Mouse (Mus musculus) ovary, postnatal 10 days (tissue): ENCODE measurements around the gene Wfdc15a.
"Not testable (repeated sequence)": the region's sequence is repeated elsewhere in the genome, so short reads cannot be mapped to it uniquely, and the experiment has no call there.

Experiments
- DNase-seq: peaks from one replicate; pipeline ENCODE4 v3.0.0; 2022; ENCODE audit warnings: low spot score

Gene Wfdc15a

DNA sequence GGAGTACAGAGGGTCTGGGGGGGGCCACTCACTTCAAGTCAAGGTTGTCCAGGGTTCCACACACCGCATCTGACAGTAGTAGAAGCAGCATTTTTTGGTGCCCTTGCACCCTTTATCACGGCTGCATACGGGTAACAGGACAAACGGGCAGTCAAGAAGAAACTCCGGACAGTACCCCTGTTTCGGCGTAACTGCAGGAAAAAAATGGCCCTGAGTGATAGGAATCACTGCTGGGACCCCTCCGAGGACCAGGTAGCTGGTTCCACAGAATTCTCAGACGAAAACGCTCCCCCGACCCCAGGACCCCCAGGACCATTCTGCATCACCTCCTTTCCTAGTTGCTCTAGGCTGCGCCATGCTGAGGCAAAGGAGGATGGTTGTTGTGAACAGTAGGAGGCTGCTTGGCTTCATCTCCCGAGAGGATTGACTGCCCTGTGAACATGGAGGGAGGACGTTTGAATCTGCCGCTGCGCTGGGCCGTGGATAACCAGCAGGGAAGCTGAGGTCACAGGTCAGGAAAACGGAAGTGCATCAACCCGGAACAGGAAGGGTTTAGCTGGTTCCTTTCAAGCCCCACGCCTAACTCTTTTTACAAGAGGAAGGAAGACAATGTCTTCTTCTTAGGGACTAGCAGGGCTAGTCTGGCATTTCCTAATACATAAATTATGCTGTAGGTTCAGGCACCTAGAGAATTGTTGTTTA is at the start of gene Wfdc15a:
Wfdc15a (minus strand) TSS at position 505 of the 702 bp plus-strand sequence.
- no peak for DNase-seq

DNA sequence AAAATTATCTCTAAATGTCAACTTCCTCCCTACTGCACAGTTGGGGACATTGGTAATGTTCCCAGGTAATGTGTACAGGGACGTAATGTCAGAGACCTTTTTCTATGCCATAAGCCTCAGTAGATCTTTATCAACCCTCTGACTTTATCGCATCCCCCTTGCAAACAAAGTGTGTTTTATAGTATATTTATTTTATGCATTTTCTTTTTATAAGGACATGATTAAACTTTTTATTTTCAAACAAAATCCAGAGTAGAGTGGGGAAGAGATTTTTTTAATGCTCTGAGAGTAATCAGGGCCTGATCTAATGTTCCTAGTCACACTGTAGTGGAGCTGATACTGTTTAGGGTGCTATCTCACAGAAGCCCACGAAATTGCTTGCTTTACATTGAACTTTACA is 38.4 kb upstream of the Wfdc15a start, which contains the start of gene Svs2:
Svs2 (minus strand) TSS at position 101 of the 400 bp plus-strand sequence.
- DNase-seq = no peak

DNA sequence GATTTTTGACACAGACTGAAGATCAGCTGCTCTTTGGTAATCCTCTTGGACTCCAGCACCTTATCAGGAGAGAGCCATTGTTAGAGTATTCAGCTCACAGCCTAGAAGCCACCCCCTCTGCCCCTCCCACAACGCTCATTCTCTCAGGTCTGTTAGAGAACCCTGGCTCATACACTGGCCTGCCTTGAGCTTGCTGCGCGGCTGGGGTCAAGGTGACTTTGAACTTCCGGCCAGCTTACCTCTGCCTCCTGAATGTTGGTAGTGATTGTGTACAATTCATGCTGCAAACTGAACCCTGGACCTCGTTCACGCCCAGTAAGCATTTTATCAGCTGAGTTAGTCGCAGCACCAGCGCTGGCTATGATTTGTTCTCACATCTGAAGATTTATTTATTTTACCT is 32.7 kb upstream of the Wfdc15a start:
- DNase-seq = no peak

DNA sequence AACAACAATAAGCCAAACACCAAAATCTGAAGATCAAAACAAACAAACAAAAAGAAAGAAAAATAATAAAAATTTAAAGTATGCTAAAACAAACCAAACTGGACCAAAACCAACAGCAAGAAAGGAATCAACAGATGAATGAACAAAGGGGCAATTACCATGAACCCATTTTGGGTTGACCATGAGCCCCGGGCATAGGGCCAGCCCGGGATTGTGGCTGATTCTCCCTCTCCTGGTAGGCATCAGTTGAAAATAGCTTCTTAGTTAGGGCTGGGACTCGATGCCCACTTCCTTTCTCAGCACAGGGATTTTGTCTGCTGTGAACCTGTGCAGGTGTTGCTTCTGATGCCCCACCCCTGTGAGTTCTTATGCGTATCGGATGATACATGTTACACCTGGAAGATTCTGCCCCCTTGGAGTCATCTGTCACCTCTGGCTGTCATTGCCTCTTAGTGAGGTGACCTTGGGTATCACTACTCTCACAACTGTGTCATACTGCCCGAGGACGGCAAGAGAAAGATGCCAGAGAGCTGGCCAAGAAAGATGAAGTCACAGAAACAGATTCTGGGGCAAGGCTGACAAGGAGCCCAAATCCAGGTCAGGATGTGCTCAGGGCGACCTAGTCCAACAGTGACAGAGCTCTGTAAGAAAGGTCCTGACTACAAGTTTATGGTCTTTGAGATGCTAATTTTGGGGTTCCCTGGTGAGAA is 28.6 kb upstream of the Wfdc15a start:
- no peak for DNase-seq

DNA sequence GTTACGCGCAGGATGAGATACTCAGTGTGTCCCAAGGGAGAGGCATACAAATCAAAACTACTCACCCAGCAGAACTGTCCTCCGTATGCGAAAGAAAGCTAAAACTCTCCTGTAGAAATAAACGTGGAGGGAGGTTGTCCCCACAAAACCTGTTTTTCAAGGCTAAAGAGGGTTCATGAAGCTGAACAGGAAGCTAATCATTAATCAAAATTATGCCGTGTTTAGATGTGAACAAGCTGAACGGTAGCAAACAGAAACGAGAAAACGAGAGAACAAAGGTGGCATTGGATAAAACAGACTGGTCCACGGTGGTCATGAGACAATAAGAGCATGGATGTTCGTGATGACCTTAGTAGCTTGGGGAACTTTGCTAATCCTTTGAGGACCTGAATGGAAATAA is 21.6 kb upstream of the Wfdc15a start, which contains the start of gene Wfdc15b:
Wfdc15b (minus strand) TSS at position 139 of the 400 bp plus-strand sequence.
- no peak for DNase-seq

DNA sequence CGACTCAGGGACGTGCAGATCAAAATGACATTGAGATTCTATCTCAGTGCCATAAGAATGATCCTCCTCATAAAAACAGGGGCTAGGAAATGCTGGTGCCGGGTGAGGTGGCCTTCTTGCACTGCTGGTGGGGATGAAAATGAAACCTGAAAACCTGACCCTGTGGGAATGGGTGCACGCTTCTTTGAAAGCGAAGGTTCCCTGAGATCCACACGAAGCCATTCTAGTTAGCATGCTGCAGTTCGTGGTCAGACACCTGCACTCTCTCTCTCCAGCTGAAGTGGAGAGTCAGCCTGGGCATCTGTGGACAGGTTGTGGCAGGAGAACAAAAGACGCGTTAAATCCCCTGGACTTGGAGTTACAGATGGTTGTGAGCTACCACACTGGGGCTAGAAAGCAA is 19.4 kb upstream of the Wfdc15a start:
- DNase-seq = no peak

DNA sequence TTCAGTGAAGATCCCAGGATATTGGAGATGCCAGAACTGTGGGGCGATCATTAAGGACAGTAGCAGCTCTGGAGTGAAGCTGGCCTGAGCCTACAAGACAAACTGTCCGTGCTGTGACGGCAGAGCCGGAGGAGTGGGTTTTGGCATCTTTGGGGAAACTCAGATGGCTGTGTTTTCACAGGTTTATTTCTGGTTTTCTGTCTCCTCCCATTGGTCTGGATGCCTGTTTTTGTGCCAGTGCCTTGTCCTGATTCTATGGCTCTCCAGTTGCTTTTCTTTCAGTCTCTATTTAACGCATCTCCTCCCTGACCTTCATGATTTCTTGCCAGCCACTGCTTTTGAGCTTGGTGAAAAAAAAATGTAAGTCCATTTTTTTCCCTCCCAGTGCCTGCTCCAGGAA is 12.8 kb upstream of the Wfdc15a start:
- DNase-seq = no peak

DNA sequence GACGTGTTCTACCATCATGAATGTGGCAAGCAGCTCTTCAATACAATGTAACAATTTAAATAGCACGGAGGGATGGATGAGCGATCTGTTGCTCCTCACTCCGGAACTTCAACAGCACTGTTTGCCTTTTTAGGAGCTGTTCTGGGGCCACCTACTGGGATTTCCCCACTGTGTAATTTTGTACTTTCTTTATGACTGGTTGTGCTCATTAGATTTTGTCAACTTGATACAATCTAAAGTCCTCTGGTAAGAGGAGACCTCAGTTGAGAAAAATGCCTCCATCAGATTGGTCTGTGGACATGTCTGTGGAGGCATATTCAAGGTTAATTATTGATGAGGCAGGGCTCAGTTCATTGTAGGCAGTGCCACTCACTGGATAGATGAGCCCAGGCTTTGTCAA is 11.0 kb upstream of the Wfdc15a start:
- no peak for DNase-seq

DNA sequence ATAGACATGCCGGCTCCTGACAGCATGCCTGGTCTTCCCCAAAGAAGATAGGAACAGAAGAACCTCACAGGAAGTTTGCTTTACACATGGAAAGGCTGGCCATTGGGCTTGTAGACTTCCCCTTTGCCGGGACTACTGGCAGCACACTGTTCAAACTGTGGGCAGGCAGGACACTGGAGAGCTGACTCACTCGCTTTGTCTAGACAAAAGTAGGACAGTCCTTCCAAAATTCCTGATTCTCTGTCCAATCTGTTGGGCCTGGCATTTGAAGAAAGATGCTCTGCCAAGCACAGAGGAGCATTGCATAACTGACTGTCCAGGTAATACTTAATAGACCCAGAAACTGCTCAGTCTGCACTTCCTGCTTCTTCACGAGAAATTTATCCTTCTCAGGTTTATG is 6.7 kb upstream of the Wfdc15a start:
- DNase-seq = no peak

DNA sequence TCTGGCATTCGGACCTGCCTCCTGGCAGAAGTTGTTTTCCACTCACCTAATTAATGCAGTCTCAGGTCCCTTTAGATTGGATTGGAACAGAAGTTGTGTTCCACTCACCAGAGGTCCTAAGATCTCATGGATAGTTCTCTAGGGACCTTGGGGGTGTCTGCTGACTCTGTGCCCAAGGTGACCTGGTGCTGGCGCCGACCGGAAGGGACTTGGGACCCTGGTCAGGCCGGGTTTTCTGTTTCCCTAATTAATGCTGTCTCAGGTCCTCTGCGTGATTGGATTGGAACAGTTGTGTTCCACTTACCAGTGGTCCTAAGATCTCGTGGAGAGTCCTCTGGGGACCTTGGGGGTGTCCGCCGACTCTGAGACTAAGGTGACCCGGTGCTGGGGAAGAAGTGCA is 6.1 kb upstream of the Wfdc15a start:
- DNase-seq = not testable (repeated sequence)

DNA sequence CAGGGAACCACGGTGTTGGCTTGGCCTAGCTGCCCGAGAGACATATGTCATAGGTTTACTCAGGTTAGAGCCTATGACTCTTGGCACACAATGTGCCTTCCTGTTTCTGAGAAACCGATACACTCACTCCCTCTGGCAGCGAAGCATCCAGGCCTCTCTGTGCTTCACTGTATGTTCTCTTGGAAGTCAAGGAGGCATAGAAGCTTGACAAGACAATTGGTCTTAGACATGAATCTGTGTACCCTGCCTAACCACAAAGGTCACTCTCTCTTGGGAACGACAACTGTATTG is 3.3 kb downstream of the Wfdc15a start:
- DNase-seq = no peak

DNA sequence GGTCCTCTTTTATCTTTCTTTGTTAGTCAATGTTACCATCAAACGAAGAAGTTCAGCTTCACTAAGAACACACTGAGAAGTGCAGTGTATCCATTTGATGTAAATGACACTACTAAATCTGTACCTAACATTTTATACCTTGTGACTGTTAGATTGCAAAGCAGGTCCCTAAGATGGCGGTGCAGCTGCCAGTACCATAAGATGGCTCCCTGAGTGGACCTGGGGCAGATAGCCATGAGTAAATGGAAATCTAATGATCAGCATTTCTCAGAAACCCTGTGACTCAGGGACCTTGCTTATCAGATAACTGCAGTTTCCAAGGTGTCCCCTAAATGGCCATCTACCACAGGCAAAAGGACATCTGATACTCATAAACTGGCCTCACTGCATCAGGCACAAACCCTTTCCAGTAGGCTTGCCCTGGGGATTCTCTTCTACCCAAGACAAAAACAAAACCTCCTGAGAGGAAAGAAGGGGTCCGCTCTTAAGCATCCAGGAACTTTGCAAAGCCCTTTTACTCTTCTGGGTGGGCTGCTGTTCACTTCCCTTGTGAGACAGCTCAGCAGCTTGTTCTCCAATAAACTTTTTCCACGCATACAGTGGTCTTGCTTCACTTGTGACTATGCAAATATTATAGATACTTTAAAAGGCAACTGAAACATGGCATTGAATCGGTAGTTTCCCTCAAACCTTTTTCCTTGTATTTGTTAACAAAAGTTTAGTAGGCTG is 3.8 kb downstream of the Wfdc15a start:
- DNase-seq = no peak

DNA sequence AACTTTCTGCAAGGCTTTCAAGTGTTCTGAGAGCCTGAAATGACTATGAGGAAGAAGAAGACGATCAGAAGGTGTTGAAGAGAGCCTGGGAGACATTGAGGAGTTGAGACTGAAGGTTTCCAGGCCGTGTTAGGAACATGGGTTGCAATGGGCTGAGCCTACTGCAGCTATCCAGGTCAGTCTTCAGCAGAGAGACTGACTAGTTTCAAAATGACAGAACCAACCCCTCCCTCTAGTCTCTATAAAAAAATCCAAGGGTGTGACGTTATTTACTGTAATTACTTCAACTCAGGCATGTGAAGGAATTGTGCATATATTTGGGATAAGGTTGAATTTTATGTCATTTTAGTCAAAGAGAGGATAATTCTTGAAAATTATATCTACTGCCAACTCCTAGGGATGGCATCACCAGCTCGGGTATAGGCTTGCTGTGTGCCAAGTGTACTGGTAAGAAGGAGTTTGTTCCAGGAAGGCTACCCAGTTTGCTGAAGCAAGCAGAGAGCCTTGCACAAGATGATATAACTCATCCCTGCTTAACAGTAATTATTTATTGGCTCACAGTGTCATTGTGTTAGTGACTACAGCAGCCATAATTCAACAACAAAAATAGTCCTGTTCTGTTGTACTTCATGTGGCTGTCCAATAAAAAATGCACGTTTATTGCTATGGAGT is 4.8 kb downstream of the Wfdc15a start:
- no peak for DNase-seq

DNA sequence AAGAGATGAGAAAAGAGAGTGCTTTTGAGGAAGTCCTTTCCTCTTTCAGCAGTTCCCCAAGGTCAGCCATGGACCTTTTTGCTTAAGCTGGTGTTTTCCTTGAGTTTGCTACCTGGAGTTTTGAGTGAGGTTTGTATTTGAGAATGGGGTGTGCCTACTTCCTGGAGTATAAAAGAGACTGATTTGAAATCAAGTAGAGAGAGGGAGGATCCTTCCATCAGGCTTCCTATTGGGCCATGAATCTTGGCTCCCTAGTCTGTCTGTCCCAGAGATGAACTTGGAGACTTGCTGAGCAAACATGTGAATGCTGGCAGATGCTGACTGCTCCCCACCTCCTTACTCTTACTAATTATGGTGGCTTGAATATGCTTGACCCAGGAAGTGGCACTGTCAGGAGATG is 7.7 kb downstream of the Wfdc15a start:
- DNase-seq = no peak

DNA sequence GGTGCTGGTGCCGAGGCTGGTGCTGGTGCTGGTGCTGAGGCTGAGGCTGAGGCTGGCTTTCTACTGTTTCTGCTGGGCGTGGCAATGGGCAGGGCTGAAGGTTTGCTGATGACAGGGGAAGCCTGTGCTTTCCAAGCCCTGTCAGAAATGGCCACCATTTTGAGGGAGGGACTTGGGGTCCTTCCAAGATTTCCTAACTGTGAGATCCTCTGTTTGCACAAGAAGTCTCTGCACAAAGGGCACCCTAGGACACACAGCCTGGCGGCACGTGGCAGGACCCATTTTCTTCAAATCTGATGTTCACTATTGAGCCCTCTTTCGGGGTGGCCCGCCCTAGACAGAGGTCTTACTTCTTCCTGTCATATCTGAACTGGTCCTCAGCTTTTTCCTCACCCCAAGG is 9.4 kb downstream of the Wfdc15a start, which contains the start of gene Wfdc12:
Wfdc12 (minus strand) TSS at position 33 of the 400 bp plus-strand sequence.
- no peak for DNase-seq

DNA sequence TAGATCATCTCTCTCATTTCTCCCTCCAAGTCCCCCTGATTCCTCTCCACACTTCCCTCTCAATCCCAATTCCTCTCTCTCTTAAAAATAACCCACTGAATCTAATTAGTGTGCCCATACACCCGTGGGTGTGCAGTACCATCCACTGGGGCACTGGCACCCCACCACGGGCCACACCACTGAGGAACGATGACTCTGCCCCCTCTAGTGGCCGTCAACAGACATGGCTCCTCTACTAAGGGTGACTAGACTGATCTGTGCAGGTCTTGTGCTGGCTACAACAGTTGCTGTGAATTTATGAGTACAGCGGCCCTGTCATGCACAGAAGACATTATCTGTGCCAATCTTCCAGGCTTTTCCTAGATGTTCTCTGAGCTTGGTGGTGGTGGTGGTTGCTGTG is 11.2 kb downstream of the Wfdc15a start:
- no peak for DNase-seq

DNA sequence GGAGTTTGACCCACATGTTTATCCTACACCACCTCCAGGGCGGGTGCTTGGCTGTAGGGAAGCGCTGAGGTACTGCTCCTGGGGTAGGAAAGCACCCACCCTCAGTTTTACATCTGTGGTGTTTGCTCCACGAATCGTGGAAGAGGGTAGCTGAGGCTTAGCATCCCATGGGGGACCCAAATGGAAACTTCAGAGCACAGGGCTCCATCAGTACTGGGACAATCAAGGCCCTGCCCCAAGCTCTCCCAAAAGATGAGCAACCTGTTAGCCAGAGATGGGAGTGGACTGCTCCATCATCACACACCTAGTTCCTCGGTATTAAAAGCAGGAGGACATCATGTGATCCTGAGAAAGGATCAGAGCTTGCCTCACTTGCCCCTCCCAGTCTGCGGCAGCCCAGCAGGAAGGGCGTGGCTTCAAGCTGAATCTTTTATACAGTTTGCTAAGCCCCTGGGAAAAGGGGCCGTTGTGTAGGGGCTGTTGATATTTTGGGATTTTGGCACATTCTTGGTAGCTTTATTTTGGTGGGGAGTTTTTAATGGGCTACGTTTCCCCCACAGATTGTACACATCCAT is 15.7 kb downstream of the Wfdc15a start:
- DNase-seq = no peak

DNA sequence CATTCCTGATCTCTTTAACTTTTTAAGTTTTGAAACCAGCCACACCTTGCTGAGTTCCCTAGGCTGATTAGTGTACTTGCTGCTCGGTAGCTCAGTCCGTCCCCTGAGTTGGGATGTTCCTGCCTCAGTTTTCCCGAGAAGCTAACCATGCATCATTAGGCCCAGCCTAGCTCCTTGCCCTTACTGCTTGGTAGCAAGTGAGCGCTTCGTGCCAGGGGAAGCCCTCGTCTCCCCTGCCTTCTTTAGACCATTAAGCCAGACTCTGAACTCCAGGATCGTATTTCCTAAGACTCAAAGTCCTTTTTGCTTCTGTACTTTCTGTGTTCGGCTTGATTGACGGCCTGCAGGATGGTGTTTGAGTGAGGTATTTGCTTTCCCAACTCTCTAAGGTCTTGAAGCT is 16.6 kb downstream of the Wfdc15a start:
- DNase-seq = no peak

DNA sequence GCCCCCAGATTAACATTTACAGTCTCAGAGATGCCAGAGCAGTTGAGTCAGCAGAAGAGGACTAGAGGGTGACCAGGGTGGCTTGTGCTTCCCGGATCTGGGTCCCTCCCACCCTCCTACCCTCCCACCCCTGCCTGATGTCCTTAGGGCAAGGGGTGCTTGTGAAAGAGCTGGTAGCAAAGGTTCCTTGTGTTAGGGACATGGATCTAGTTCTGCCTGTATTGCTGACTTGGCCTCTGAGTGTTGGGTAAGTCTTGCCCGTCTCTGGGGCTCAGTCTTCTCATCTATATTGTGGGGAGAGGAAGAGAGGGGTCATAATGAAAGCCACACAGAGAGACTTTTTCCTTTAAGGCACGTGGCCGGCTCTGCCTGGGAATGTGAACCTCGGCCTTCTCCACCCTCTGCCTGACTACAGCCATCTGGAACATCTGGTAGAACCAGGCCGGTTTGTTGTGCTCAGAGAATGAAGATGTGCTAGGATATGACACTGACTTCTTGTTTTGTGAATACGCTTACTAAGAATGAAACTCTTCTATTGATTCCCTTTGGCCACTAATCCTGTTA is 17.2 kb downstream of the Wfdc15a start, which contains the start of gene Wfdc5:
Wfdc5 (minus strand) TSS at position 51 of the 564 bp plus-strand sequence.
- no peak for DNase-seq

DNA sequence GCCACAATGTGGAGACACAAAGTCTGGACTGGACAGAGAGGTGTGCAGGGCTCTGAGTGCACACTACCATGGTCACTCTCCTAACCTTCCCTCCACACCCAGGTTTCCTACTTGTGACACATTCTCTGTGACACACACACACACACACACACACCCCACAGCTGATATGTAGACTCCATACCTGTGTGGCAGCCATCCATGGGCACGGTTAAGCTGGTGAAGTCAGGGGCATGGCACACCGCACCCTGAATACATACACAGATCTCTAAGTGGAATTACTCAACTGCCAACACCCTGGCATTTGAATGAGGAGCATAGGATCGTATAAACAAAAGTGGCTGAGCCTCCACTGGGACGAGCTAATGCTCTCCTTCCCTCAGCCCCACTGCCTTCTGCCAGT is 19.2 kb downstream of the Wfdc15a start:
- DNase-seq = no peak

DNA sequence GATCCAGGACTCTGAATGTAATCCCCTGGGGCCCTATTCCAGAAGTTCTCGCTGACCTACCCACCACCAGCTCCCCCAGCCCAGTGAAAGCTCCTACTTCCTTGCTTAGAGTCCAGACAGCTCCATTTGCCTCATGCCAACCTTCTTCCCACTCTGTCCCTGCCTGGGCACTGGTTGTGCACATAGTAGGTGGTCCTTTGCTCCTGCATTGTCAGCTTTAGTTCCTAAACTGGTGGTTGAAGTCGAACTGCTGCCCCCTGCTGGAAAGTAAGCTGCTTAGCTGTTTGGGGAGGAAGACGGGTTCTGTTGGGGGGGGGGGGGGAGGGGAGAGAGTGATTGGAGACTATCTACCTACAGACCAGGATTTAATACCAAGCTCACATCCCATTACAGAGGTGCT is 19.8 kb downstream of the Wfdc15a start:
- DNase-seq = no peak

DNA sequence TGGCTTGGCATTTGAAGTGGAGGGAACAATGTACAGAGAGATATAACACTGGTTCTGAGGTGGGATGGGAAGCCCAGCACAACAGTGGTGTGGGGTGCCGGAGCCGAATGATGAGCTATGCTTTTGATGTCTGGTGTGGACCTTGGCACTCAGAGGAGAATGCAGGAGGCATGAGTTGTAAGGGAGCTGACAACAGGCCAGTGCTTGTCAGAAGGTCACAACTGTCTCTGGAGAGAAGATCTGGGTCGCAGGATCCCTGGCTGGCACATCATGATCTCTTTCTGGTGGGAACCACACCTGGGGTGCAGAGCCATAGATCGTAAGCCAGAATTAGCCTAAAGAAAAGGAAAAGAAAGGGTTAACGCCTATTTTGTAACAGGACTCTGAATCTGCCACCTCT is 22.1 kb downstream of the Wfdc15a start:
- DNase-seq = no peak
